Mouse (Mus musculus) layer of hippocampus, postnatal 36 days (tissue): ENCODE measurements at regions not wholly inside any gene's neighbourhood (a gene's known extent, or its start where the extent isn't known, plus 50 kb on each side); places are given as distances from the start of the nearest gene placed in this dataset.
A peak's percentile ranks its signal among the peaks of the same experiment; 100 is the strongest.

Source experiments
- DNase-seq, 2 experiments: peaks; one replicate each; pipeline ENCODE4 v3.0.0; 2022

DNA sequence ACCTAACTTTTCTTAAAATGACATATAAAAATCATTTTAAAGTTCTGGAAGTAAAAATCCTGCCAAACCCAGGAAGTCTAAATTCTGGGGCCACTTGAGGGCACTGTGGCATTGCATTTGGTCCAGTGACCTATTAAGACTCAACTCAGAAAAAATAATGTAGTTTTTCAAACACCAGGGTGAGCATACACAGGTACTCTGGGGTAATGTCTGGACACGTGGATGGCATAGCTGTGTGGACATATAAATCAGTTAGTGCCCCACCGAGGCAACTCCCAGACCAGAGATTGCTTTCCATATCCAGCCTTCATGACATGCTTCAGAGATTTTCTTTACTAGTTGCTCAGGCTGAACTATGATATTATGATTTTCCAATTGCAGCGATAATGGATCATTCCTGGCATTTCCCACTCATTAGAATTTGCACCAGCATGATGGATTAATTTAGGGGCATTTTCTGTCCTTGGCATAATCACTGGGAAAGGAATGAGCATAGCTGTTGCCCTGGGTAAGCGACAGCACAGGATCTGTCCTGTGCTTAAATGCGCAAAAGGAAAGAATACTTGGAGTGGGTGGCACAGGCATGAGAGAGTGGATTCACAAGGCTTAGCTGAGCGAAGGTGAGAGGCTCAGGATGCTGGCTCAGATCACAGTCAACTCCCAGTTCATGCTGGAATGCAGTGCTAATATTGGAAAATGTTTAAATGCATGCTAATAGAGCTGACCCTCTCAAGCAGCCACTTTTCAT lies 1526.6 kb upstream of the Cdh8 start:
- DNase-seq: peak; percentile 33 to 54

DNA sequence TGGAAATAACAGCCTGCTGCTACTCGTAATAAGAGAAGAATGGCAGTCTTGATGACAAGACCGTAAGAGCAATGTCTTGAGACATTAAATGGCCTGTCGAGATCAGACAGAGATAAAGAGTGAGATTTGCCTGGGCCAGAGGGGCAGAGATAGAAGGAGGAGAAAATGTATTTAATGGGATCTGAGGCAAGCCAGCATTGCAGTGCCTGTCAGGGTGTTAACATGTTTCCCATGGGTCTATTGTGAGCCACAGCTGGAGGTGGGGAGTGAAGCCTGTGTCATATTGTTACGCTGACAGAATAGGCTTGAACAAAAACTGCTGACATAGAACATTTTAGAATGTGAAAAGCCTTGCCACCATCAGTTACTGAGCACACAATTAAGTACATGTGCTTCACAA lies 1523.3 kb upstream of the Cdh8 start:
- no peak for DNase-seq

DNA sequence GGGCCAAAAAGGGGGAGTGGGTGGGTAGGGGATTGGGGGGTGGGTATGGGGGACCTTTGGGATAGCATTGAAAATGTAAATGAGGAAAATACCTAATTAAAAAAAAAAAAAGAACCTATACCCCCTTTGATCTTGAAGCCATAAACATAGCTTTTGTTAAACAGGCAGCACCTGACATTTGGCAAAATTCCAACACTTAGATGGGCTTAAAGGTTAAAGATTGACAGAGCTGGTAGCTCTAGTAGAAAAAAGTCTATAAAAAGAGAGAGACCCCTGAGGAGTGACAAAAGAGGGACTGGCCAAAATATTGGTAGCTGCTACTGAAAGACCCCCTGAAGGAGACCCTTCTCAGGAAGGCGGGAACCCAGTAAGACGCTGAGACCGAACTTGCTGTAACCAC lies 1474.0 kb upstream of the Cdh8 start:
- DNase-seq: no peak

DNA sequence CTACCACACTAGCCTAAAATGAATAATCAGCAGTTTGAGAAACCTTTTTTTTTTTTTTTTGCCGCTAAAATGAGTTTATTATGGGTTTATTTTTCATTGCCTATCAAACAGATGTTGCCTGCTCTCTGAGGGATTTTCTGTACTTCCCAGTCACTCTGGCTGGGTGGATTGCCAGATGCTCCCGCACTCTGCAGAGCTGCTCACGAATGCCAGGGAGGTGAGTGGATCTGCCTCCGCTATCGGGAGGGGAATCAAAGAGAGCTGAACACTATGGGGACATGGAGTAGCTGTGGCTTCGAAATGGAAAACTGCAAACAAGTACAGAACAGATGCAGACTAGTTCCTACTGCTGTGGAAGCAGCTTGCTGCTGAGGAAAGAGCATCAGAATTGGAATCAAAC lies 1449.4 kb upstream of the Cdh8 start:
- DNase-seq: peak; percentile 18 to 20

DNA sequence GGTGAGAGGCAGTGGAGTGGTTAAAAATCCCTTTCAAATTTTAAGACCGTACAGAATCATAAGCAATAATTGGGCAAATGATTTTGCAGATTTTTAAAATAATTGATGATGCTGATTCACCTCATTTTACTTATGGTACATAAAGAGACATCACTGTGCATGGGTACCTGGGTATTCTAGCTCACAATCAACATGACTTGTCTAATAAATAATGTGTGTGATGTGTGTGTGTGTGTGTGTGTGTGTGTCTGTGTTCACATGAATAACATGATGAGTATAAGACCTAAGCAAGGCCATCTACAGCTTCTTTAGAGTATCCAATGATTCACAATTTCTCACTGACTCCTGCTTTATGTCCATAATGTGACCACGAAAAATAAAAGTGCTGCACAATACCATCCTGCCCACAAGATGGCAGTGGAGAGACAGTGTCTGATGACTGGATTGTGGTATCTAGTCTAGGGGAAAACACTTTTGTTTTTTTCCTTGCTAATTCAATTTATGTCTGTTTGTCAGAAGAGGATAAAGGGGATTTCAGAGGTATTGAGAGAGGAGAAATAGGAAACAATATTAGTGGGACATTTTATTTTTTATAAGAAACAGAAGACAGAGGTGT lies 1434.7 kb upstream of the Cdh8 start:
- DNase-seq: peak; percentile 2 to 19
